ENCODE assay signal across 11 mouse cellular contexts in genomic region chr15:31176566-31176965, GRCm38 (mm10). TPM values are rescaled to one million over a fixed set of nuclear protein-coding genes. Genes with fewer than 3 reads are reported as not detected.
DNase-seq lines count a peak whose midpoint lies in the region; ATAC-seq and TF ChIP-seq lines count a peak whose summit lies in the region.
"Had no signal": no experiment of that assay in that cellular context is flagged by ENCODE, and none has a peak within 500 bp of the region (broad histone marks: within the 10 kb centered on the region; RNA-seq: fewer than 3 reads in every experiment).

No protein-coding gene starts in this region.

- no peaks in the 10 kb centered on the region for H3K9me3 ChIP-seq in kidney, embryonic 15.5 days (replicated peaks)
- H3K9me3 ChIP-seq in hindbrain, postnatal 0 days (ENCODE audit: low read length) = no peaks in the 10 kb centered on the region
- no peaks in the 10 kb centered on the region for H3K9me3 ChIP-seq in midbrain, embryonic 15.5 days

- TF ChIP-seq CTCF in hindbrain, postnatal 0 days (IDR thresholded peaks at IDR 0.05; ENCODE audit: low read depth) = no peak

- DNase-seq in kidney, postnatal 25 days = no peak
- peak; percentile 45 for DNase-seq in ZHBTc4 (ENCODE audit: low read depth, low spot score)
- peak; percentile 44 for DNase-seq in hindbrain, postnatal 0 days (ENCODE audit: low spot score)
- no peak for DNase-seq in gastrocnemius, postnatal 4 days (ENCODE audit: low spot score in 2 of 2)
- no peak for DNase-seq in adrenal gland, adult 18-20 months (ENCODE audit: low spot score in 2 of 2)
- DNase-seq: cerebellum, adult 2 months; kidney, adult 2 months; layer of hippocampus, adult 9-11 months; lung, adult 2 months had no signal

- 24% methylated on average over 8 of the region's 8 CpGs for WGBS in kidney, embryonic 15.5 days
- WGBS in hindbrain, postnatal 0 days = 41% methylated on average over 8 of the region's 8 CpGs
- 38% methylated on average over 8 of the region's 8 CpGs for WGBS in midbrain, embryonic 15.5 days

- H3K27ac ChIP-seq in kidney, embryonic 15.5 days = no peak overlapping the region; the same call in 1 of the 2 replicates
- H3K27ac ChIP-seq in hindbrain, postnatal 0 days = no peak overlapping the region
- 0 out of 2 replicates have a peak overlapping the region, but pooled peaks have one; percentile 38 for H3K27ac ChIP-seq in midbrain, embryonic 15.5 days

- no peaks in the 10 kb centered on the region for H3K36me3 ChIP-seq in kidney, embryonic 15.5 days
- H3K36me3 ChIP-seq in hindbrain, postnatal 0 days (ENCODE audit: insufficient read depth, low read length) = no peaks in the 10 kb centered on the region
- no peaks in the 10 kb centered on the region for H3K36me3 ChIP-seq in midbrain, embryonic 15.5 days (replicated peaks)

- no peaks in the 10 kb centered on the region for H3K4me1 ChIP-seq in kidney, embryonic 15.5 days
- H3K4me1 ChIP-seq in hindbrain, postnatal 0 days (ENCODE audit: insufficient read depth, low read length) = no peaks in the 10 kb centered on the region
- no peaks in the 10 kb centered on the region for H3K4me1 ChIP-seq in midbrain, embryonic 15.5 days

- ATAC-seq in kidney, embryonic 15.5 days (replicated peaks; ENCODE audit: low FRiP score) = no peak
- ATAC-seq in hindbrain, postnatal 0 days = no peak
- ATAC-seq in midbrain, embryonic 15.5 days (replicated peaks) = 0 out of 2 replicates have a peak, but pooled peaks have one; percentile 33

- no peak overlapping the region for H3K9ac ChIP-seq in kidney, embryonic 15.5 days
- H3K9ac ChIP-seq in hindbrain, postnatal 0 days (replicated peaks; ENCODE audit: low read length) = no peak overlapping the region
- H3K9ac ChIP-seq in midbrain, embryonic 15.5 days = no peak overlapping the region

- H3K4me3 ChIP-seq in kidney, embryonic 15.5 days (replicated peaks) = no peak overlapping the region
- H3K4me3 ChIP-seq in hindbrain, postnatal 0 days (ENCODE audit: low read length) = no peak overlapping the region
- no peak overlapping the region for H3K4me3 ChIP-seq in midbrain, embryonic 15.5 days

- 0 out of 2 replicates have a peak, but pooled peaks cover 1% of the 10 kb centered on the region for H3K27me3 ChIP-seq in kidney, embryonic 15.5 days
- no peaks in the 10 kb centered on the region for H3K27me3 ChIP-seq in hindbrain, postnatal 0 days (ENCODE audit: insufficient read depth, low read length)
- no peaks in the 10 kb centered on the region for H3K27me3 ChIP-seq in midbrain, embryonic 15.5 days (replicated peaks)

- peak overlapping the region; percentile 30; the same call in 1 of the 2 replicates for H3K4me2 ChIP-seq in kidney, embryonic 15.5 days
- no peak overlapping the region for H3K4me2 ChIP-seq in hindbrain, postnatal 0 days (ENCODE audit: low read depth, low read length)
- H3K4me2 ChIP-seq in midbrain, embryonic 15.5 days = peak overlapping the region; percentile 27; the same call in 1 of the 2 replicates

RNA-seq across cellular contexts. Expression of gene Dap, which starts 47.5 kb away (rescaled TPM):
- 86.3 TPM in 2 replicates for polyA plus RNA-seq in kidney, embryonic 15.5 days (2015; fragmentation: Nextera tagmentation; extraction: Ambion mirVana)
- 17.6 and 39.0 TPM in 2 replicates for total RNA-seq in hindbrain, postnatal 0 days (2014; rRNA removed)
- polyA plus RNA-seq in hindbrain, postnatal 0 days (2015; fragmentation: Nextera tagmentation; extraction: Ambion mirVana) = 26.5 and 29.5 TPM in 2 replicates
- 22.8 and 24.8 TPM in 2 replicates for polyA plus RNA-seq in midbrain, embryonic 15.5 days (2015; fragmentation: Nextera tagmentation; extraction: Ambion mirVana)
- total RNA-seq in gastrocnemius, postnatal 4 days (2021) = 10 to 100 TPM; 69.4 to 78.0 TPM
- total RNA-seq in adrenal gland, adult 18-20 months (2021) = 10 to 100 TPM; 92.0 to 93.7 TPM

Comparison
In these comparisons a context has a peak if more than half of its experiments do, and no peak if none do; other contexts are left out.
1. DNase-seq: peak in ZHBTc4 (single experiment) and hindbrain, postnatal 0 days (single experiment); none in kidney, postnatal 25 days (0 of 2), gastrocnemius, postnatal 4 days (0 of 2) and adrenal gland, adult 18-20 months (0 of 2).